Mouse (Mus musculus) cerebellum, adult 8-10 months (tissue): Measurements from ENCODE around the gene Shc1.

Experiments
- DNase-seq: peaks from one replicate; pipeline ENCODE4 v3.0.0; 2022

Gene Shc1

DNA sequence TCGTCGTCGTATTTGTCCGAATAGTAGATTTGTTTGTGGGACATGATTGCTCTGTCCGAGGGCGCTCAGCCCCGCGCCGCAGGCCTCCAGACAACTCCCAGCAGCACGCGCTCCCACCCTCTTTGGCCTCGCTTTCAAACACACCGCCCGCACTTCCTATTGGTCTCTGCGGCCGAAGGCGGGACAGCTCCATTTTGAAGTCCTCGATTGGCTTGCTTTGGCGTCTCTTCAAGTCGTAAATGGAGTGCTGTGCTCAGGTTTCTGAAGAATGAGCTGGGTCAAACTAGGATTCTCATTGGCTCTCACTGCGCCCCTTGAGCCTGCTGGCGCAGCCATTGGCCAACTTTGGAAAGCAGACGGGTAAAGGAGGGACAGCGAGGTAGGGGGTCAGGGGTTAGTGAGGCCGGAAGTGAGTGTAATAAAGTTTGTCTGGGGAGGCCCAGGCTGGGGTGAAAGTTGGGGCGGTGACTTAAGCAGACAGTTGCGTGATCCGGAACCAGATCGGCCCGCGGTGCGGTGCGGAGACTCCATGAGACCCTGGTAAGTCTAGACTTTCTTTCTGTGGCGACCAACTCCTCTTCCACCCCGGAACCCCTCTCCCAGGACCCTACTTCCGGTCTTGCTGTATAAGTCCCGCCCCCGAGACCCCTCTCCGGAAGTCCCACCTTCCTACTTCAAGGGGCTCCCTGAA is at the start of gene Shc1, which contains the start of gene Cks1b:
Gene Shc1, plus strand, starts transcription at position 274 of the 691 bp plus-strand sequence.
Gene Cks1b, minus strand, starts transcription at position 214 of the 691 bp plus-strand sequence.
- DNase-seq: peak; percentile 84

GRCm38 (mm10) chr3:89373581-89374231 is 44.5 kb upstream of the Shc1 start:
- DNase-seq: no peak

DNA sequence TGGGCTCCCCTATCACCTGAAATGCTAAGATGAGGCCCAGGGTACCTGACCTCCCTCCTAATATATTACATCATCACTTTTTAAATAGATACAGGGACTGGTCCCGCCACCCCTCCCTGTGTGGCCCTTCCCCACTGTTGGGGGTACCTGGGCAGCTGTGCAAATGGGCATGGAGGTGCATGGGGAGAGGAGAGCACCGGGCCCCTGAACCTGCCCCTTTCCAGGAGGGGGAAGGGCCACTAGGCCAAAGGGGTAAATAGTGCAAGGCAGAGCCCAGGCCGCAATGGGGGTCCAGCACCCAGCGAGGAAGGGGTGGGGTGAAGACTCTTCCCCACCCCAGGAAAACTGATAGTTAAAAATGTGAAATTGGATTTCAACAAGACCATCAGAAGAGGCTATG is 40.4 kb upstream of the Shc1 start:
- no peak for DNase-seq

GRCm38 (mm10) chr3:89378394-89379067 is 39.7 kb upstream of the Shc1 start:
- DNase-seq: peak; percentile 62

GRCm38 (mm10) chr3:89379388-89380131 is 38.7 kb upstream of the Shc1 start:
- DNase-seq: no peak

DNA sequence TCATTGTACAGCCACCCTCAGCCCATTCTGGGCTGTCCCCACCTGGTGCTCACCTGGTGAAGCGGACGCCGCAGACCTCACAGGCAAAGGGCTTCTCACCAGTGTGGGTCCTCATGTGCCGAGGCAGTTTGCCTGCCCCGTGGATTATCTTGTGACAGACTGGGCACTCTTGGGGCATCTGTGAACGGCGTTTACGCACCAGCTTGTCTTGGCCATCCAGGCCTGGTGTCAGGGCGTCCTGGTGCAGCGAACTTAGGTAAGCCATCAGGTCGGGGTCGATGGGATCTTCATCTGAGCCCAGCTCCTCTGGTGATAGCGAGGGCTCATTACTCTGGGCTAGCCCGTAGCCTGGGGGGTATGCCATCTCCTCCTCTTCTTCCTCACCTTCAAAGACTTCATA is 38.0 kb upstream of the Shc1 start:
- no peak for DNase-seq

DNA sequence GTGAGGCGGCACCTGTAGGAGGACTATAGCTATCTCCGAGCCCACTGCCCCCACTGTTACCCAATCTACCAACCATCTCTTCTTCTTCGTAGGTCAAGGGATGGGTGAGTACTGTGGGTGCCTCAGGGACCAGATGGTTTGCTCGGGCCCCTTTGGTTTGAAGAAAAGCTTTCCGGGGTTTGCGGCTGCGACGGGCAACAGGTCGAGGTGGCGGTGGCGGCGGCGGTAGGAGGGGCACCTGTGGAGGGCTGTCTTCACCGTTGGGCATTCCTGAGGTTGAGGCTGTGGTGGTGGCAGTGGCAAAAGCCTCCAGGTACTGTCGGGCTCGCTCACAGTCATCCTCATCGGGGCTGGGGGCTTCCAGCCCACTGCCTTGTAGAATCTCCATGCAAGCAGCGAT is 37.5 kb upstream of the Shc1 start:
- DNase-seq: no peak

GRCm38 (mm10) chr3:89381233-89381632 is 37.0 kb upstream of the Shc1 start:
- DNase-seq: no peak

- DNase-seq: no peak
These were observed 36.0 kb upstream of the Shc1 start for GRCm38 (mm10) chr3:89382033-89382882.

GRCm38 (mm10) chr3:89382950-89383349 is 35.3 kb upstream of the Shc1 start:
- no peak for DNase-seq

- no peak for DNase-seq
These were observed 34.5 kb upstream of the Shc1 start for GRCm38 (mm10) chr3:89383651-89384255.

DNA sequence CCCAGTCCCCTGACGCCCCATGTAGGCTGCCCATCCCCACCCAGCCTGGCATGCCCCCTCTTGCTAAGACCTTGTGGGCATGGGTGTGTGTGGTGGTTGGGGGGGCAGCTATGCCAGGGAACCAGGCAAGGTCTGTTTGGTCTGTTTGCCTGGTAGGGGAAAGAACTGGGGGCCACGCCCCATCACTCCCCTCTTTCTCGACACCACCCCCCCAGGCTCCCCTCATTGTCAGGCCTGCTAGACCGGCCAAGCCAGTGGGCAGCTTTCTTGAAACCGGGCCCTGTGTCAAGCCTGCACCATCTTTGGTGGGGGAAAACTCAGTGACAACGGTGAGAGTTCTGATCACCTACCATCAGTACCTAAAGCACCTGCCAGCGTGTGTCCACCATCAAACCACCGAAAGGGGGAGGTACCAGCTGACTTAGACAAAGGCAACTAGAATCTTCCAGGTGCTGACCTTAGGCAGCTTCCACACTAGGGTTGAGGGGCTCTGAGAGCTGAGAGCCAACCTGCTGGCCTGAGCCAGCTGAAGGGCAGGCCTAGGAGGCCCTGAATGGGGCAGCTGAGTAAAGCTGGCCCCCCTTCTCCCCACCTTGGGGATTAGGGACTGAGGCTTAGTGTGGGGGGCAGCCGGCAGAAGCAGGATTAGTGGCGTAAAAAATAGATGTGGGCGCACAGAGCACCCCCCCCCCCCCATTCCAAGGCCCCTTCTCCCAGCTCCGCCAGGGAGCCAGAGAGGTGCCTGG is 33.7 kb upstream of the Shc1 start:
- no peak for DNase-seq

GRCm38 (mm10) chr3:89385451-89385850 is 32.8 kb upstream of the Shc1 start:
- no peak for DNase-seq

DNA sequence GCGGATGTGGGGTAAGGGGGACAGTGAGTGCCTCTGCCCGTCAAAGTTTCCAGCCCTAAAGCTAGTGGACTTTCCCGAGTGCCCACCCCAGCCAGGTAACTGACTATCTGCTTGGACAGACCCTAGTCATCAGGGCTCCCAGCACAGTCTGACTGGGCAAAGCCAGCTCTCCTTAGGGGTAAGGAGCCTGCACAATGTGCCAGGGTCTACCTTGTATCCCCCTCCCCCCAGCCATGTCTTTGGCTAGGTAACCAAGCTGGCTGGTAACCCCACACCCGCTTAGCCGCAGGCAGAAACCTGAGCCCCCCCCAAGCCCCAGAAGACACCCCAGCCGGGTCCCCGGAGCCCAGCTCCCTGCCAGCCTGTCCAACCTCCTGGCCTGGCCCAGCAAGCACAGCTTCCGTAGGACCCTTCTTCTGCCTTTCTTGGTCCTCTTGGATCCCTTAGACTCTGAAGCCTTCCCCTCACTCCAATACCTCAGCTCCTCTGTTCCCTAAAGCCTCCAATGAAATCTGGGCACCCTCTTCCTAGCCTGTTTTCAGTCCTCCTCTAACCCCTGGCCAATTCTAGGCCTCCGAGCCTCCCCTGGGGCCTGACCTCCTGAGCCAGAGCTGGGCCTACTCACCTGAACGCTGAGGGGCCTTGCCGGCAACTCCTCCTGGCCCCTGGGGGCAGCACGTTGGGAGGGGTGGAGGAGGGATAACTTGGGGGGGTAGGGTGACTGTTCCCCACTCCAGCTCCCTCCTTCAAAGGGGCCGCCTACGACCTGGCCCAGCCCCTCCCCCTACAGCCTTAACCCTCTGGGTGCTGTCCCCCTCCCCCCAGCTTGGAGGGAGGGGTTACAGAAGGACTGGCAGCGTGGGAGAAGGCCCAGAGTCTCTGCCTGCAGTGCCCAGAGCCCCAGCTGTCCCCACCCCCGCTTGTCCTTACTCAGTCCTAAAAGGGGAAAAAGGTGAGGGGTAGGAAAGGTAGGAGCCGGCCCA is 31.5 kb upstream of the Shc1 start:
- no peak for DNase-seq

GRCm38 (mm10) chr3:89387632-89388031 is 30.6 kb upstream of the Shc1 start:
- DNase-seq: no peak

DNA sequence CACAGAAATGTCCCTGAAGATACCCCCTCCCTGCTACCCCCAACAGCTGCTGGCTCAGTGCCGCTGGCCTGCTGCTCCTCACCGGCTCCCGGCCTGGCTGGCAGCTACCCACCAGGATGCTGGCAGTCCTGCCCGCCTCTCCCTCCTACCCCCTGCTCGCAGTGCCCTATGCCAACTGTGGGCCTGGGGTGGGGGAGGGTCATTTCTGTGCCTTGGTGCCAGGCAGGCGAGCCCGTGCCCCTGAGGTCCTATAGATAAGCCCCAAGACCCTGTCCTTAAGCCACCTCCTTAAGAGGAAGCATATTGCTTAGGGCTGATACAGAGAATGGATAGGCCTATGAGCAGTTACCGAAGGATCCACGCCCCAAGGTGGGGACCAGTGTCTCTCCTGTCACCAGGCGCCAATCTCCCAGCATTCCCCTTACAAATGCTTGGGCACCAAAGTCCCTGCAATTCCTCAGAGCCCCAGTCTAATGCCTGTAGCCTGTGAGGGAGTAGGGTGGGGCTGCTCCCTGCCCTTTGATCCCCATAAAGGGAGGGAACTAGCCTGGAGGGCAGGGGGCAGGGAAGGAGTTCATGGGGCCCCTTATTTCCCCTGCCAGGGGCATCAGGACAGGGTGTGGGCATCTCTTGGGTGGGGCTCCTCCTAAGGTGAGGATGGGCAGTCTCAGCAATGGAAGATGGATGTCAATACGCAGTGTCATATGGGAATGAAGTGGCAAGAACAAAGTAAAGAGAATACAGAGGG is 29.9 kb upstream of the Shc1 start:
- DNase-seq: peak; percentile 56

GRCm38 (mm10) chr3:89388901-89389740 is 29.1 kb upstream of the Shc1 start:
- no peak for DNase-seq

DNA sequence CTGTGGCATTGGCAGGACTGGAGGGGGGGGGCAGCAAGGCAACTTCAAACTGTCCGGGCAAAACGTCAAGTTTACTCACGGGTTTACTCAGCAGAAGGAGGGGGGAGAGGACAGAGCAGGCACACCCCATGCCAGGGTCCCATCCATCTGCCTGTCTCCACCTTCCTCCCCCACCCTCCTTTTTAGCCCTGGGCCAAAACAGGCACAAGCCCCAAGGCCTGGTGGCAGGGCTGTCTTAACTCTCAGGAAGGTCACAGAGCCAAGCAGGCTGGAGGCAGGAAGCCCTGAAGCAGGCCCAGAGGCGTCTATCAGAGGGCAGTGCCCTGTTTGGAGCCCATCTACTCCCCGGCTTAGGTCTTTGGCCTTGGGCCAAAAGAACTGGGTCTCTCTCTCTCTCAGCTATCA is 28.1 kb upstream of the Shc1 start:
- peak; percentile 45 for DNase-seq
